Mouse (Mus musculus) embryo, embryonic 11 days (tissue): Measurements from ENCODE around the gene Hist2h2be.
"Not testable (repeated sequence)": the region's sequence is repeated elsewhere in the genome, so short reads cannot be mapped to it uniquely, and the experiment has no call there.

Experiments used
- DNase-seq: peaks from one replicate; pipeline ENCODE4 v3.0.0-alpha.2; 2015

Gene Hist2h2be

DNA sequence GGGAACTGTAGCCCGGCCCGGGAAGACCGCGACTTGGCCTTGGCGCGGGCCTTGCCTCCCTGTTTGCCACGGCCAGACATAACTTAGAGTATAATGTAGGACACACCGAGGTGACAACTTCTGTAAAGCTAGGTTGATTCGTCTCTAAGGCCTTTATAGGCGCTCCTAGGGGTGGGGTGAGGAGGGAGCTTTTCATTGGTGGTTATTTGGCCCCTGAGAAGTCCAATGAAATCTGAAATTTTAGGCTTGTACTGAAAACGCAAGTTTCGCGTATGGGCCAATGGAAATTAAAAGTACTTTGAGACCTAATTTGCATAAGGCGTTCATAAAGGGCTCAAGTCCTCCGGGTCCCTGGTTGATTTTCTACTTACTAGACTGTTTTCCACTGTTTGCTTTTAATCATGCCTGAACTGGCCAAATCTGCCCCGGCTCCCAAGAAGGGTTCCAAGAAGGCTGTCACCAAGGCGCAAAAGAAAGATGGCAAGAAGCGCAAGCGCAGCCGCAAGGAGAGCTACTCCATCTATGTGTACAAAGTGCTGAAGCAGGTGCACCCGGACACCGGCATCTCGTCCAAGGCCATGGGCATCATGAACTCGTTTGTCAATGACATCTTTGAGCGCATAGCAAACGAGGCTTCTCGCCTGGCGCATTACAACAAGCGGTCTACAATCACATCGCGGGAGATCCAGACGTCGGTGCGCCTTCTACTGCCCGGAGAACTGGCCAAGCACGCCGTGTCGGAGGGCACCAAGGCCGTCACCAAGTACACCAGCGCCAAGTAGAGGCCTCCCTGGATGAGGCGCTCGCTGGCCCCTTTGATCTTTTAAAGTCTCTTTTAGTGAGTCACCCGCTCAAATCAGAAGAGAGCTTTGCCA is at the start of gene Hist2h2be, which contains the start of gene Hist2h2ac:
Gene Hist2h2be (plus strand): TSS at position 355 of the 875 bp plus-strand sequence.
Gene Hist2h2ac (minus strand): TSS at position 116 of the 875 bp plus-strand sequence.
- DNase-seq, result peak; percentile 94

DNA sequence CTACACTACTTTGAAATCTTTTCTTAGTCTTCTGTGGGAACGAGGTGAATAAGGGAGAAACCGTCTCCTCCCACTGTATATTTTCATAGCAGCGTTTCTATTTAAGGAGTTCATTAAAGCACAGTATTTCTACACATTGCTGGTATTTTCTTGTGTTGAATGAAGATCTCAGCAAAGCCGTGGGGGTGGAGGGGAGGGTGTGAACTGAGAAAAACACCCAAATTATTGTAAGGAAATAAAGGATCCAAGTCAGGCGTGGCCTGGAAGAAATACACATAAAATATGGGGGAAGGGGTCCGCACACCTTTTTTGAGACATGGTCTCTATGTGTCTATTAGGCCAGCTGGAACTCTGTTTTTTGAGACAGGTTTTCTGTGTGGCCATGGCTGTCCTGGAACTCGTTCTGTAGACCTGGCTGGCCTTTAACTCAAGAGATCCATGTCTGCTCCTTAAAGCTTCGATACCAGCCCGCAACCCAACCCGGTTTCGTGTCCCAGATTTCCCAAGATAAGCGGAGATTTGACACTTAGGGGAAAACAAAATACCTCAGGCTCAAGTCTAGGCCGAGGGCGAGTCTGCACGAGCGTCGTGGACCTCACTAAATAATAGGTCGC is 49.2 kb upstream of the Hist2h2be start:
- no peak for DNase-seq

DNA sequence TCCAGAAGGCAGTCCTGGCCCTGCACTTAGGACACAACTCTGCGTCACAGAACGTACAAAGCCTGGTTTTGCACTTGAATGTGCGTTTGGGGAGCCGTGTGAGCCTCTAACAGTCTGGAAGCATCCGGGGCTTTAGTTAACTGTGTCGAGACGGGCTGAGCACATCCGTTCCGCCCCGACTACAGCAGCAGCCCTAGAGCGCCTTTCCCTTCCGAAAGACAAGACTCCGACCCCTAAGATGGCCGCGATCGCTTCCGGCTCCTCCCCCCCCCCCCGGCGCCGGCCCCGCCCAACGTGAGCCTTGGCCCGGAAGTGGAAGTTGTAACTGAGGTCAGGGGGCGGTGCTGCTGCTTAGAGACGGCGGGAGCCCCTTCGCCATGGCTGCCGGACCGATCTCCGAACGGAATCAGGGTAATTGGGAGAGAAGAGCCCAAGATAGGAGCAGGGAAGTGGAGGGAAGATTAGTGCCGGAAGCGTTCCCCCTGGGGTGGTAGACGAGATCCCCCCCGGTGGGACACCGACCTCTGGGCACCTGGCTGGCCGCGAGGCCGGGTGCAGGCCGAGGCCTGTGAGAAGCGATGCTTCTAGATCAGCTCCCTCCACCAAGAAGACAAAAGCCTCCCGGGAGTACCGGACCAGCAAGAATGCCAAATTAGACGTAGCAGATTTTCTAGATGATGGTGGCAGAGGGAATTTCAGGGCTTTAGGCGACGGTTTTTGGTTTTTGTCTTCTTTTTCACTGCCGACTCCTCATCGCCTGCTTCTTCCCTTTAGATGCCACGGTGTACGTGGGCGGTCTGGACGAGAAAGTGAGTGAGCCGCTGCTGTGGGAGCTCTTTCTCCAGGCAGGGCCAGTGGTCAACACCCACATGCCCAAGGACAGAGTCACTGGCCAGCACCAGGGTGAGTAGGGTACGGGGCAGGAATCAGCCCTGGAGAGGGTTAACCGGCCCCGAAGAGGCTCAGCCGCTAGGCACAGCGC is 48.4 kb upstream of the Hist2h2be start, which contains the start of gene Sf3b4:
Gene Sf3b4 (plus strand): TSS at position 136 of the 982 bp plus-strand sequence.
- DNase-seq, result peak; percentile 95

DNA sequence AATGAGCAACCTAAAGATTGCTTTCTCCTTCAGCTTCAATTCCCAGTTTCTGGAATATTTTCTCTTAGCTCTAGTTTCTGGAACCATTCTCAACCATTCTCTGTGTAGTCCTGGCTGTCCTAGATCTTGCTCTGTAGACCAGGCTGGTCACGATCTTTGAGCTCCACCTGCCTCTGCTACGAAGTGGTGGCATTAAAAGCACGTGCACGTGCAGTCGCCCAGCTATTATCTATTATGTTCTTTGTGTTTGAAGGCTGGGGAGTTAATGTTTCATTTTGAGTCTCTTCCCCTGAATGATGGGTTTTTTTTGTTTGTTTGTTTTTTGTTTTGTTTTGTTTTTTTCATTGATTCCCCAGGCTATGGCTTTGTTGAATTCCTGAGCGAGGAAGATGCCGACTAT is 47.7 kb upstream of the Hist2h2be start:
- DNase-seq, result no peak

DNA sequence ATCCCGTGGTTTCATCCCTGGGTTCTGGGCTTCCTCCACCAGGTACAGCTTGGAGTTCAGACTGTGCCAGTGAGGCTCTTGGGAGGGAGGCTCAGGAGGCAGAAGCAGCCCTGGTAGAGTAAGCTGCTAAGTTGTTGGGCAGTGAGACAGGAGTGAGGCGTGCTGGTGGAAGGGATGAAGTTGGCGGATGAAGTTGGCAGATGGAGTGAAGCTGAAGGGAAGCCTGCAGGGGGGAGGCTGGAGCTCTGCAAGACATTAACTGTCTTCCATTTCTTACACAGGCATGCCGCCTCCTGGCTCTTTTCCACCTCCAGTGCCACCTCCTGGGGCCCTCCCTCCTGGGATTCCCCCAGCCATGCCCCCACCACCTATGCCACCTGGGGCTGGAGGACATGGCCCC is 46.9 kb upstream of the Hist2h2be start:
- not testable (repeated sequence) for DNase-seq

DNA sequence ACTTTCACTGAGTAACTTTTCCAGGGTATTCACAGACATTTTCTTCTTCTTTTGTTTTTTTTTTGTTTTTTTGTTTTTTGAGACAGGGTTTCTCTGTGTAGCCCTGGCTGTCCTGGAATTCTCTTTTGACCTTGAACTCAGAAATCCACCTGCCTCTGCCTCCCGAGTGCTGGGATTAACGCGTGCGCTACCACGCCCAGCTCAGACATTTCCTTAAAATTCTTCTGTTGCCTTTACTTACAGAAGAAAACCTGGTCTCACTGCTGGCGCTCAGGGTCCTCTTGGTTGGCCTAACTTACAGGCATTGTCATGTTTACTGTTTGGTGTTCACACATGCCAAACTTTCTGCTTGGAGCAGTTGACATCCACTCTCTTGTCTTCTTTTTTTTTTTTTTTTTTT is 45.7 kb upstream of the Hist2h2be start:
- DNase-seq, result no peak

DNA sequence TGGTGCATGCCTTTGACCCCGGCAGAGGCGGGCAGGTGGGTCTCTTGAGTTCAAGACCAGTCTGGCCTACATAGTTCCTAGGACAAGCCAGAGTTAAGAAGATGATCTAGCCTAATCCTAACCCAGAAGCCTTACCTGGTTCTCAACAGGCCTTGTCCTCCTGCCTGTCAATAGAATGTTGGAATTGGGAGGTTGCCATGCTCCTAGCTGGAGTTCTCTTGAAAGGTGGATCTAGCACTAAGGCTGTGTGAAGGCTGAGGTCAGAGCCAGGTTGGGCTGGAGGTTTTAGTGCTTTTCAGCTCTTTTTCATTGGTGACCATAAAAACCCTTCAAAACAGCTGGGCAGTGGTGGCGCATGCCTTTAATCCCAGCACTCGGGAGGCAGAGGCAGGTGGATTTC is 42.5 kb upstream of the Hist2h2be start:
- DNase-seq, result no peak

DNA sequence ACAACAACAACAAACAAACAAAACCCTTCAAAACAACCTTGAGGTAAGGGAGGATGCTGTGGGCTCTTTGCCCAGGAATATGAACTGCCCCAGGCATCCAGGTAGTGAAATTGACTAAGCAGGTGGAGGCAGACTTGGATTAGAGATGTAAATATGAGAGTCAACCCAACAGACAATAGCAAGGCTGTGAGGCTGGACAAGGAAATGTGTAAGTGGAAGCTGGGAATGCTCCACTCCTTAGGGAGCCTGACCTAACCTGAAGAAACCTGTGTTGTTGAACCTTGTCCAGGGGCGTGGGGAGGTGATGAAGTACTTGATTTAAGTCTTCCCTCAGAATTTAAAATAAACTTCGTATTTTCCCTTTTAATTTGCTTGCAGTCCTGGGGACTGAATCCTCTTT is 42.0 kb upstream of the Hist2h2be start:
- DNase-seq, result no peak

DNA sequence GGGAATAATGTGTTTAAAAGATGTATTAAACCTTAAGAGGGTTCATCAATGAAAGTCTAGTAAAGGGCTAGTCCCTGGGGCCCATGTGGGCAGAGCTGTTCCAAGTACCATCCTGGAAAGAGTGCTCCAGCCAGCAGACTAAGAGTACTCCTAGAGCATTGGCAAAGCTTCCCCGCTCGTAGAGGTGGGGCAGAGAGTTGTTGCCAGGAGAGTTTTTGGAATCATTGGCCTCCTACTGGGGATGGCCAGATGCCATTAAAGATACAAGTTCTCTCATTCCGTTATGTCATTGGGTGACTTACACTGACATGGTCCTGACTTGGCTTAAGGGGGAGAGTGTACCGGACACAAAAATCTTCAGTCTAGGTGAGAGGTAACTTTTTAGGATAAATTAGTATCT is 41.4 kb upstream of the Hist2h2be start:
- DNase-seq, result no peak

DNA sequence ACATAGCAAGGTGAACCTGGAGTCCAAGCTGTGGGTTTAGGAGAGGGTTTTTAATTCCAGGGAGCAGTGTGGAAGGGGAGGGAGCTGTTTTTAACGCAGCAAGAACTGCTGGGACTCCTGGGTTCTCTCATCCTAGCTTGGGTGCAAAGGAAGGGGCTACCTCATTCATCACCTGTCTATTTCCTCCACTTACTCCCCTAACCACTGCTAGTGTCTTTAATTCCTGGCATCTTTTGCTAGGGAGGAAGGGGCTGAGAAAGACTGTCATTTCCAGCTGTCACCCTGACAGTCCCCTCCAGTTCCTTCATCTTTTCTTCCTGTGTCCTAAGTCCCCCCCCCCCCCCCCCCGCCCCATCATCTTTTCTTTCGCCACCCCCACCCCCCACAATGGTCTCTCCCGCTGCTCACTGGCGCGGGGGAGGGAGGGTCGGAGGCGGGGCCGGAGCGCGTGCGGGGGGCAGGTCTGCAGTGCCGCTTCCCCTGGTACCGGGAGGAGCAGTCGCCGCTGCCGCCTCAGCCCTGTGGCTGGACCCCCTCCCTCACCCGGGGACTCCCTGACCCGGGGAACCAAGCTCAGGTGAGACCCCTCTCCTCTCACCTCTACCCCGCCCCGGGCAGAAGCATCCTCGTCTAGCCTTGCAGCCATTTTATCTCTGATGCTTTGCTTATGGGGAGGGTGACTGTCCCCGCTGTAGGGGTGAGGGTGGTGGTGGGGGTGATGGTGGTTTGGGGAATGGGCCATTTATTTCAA is 40.0 kb upstream of the Hist2h2be start, which contains the start of gene Sv2a:
Gene Sv2a (plus strand): TSS at position 425 of the 751 bp plus-strand sequence.
- DNase-seq, result peak; percentile 64

DNA sequence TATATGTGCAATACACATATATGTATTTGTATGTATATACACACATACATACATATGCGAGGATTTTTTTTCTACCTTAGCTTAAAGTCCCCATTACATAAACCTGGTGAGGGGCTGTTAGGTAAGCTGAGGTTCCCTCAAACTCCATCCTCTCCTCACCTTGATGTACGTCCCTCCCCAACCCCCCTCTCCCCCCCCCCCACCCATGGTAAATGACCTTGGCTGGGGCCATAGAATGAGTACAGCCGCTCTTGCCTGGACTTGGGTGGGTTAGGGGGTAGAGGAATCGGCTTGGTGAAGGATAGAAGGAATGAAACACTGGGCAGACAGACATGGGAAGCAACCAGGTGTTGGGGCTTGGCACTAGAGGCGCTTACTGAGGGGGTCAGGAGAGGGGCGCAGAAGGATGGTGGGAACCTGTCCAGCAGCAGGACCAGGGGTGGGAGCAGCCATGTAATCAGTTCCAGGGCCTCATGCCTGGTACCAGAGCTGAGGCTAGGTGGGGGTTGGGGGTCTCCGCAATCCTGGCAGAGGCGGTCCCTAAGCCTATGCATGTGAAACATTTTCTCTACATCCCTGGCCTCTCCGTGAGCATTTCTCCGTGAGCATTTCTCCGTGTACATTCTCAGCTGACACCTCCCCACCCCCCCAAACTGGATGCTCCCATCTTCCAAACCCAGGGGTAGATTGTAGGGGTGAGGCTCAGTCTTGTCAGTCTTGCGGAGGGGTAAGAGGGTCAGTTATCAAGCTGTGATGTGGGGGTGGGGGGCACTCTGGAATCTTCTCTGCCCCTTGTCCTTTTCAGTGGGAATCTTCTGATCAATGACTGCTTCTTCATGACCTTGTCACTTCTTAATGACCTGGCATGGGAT is 39.2 kb upstream of the Hist2h2be start:
- DNase-seq, result peak; percentile 36

DNA sequence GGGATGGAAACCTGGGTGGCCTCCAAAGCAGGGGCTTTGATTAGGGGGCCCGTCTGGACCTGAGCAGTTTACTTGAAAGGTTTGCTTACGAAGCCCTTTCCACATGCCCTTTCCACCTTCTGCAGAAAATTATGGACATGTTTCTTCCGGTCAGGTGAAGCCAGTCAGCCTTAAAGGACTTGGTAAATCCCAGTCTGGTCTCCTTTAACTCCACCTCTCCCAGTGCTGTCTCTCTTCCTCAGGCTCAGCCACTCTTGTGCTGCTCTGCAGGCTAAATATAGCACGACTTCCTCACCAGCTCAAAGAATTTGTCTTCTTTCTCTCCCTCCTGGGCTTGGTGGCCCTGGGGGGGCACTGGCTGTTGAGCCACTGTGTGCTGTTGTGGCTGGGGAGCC is 38.5 kb upstream of the Hist2h2be start:
- DNase-seq, result no peak

DNA sequence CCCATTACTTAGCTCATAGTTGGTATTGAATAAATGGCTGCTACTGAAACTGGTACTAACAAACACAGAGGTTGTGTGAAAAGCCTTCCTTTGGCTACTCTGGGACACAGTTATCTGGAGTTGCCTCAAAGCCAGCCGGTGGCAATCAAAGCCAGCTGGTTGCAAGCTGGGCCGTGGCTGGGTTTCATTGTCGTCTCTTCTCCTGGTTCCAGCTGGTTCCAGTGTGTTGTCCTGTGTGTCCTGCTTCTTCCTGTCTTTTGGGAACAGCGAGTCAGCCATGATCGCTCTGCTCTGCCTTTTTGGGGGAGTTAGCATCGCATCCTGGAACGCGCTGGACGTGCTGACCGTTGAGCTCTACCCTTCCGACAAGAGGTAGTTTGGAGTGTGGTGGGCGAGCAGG is 27.9 kb upstream of the Hist2h2be start:
- no peak for DNase-seq

DNA sequence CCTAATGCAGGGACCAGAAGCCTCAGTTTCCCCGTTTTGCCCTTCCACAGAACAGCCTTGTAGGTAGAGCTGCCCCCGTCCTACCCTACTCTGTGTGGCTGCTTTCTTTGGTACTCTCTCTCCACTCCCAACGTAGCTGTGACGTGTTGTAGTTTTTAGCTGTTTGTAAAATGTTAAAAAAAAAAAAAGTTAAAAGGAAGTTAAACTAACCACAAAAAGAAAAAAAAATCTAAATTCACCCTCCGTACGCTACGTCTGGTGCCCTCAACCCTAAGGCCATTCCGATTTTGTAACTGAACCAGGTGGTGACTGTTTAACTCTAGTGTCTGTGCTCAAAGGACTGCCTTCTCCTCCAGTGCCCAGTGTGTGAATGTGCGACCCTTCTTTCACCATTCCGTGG is 26.0 kb upstream of the Hist2h2be start:
- no peak for DNase-seq

DNA sequence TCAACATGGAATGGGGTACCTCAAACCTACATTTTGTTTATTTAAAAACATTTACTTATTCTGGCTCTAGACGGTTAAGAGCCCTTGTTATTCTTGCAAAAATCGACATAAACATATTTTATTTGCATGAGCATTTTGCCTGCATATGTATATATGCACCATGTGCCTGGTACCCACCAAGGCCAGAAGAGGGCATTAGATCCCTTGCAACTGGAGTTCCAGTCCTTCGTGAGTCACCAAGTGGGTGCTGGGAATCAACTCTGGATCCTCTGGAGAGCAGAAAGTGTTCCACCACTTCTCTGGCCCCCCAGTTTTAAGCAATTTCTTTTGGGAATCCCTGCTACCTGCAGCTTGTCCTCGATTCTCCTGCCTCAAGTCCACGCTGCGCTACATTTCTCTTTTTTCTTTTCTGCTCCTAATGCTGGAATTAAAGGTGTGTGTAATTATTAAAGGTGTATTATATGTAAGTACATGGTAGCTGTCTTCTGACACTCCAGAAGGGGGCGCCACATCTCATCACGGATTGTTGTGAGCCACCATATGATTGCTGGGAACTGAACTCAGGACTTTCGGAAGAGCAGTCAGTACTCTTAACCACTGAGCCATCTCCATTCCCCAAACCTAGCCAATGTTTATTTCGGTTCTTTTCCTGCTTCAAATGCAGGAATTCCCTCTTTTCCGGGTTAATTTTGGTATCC is 25.2 kb upstream of the Hist2h2be start:
- DNase-seq, result no peak

DNA sequence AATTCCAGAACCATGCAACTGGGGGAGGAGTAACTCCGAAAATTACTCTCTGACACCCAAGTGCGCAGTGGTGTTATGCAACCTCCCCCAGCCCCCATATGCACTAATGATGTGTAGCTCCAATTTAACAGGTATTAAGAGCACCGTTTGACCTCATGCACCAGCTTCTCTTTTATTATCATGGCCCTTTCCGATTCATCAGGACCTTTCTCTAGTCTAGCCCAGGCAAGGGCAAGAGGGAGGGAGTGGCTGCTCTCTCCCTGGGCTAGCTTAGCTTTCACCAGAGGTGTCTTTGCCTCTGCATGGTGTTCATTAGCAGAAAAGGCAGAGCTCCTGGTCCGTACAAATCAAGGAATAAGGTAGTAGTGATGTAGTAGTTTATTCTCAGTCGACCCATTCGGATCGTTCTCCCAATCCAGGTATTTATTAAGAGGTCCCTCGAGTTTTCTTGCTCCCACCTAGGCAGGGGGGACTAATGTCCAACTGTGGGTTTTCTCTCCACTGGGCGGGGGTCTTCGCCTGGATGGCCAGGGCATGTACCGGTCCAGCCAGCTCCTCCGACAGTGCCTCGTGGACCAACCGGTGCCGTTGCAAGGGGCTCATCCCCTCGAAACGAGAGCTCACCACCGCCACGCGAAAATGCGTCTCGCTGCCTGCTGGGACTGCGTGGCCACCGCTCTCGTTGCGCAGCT is 24.3 kb upstream of the Hist2h2be start:
- no peak for DNase-seq

DNA sequence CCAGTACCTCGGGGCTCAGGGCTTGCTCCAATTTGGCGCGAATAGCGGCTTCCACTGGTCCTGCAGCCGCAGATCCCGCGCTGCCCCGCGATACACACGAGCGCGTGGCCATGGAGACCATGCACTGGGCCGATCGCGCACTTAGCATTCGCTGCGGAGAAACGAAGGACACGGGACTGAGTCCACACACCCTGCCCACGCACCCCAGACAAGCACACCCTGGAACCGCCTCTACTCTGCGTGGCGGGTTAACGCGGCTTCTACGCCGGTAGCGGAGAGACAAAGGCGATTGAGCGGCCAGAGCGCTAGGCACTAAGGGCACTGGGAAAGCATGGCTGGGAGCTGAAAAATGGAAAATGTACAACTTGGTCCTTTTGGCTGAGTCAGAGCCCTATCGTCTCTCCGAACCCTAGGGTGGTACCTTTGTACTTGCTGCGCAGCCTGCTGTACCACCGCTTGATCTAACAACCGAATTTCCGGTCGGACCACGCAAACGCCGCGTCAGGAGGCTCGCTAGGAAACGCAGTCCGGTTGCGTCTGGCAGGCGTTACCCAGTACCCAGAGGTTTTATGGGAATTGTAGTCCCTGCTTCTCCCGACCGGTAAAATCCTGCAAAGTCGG is 23.7 kb upstream of the Hist2h2be start:
- DNase-seq, result peak; percentile 96

DNA sequence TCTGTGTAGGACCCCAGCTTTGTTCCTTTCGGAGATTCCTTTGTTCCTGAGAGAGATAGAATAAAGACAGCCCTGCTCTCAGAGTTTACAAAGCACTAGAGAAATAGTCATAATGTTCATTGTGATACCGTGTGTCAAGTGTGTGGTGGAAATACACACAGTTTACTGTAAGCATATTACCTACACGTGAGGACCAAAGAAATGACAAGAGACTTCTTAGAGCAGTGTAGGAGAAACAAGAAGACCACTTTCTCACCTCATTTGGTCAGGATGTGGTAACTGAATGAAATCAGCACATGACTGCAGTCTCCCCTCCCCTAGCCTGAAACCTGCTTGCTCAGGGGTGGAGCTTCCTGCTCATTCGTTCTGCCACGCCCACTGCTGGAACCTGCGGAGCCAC is 22.7 kb upstream of the Hist2h2be start:
- DNase-seq, result peak; percentile 41

DNA sequence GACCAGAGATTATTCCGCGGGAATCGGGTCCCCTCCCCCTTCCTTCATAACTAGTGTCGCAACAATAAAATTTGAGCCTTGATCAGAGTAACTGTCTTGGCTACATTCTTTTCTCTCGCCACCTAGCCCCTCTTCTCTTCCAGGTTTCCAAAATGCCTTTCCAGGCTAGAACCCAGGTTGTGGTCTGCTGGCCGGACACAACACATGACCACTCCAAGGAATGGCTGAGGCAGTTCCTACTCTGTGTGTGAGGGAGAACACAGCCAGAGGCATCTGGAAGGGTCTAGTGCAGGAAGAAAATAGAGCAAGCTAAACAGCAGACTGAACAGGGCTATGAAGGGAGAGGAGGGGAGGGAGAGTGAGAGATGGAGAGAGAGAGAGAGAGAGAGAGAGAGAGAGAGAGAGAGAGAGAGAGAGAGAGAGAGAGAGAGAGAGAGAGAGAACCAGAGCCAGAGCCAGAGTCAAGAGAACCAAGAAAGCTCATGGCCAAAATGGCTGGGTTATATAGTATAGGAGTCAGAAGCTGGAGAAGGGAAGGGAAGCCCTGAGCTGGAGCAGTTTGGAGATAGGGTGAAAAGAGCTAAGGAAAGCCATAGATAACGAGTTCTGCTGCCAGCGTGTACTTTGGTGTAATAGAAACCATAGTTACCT is 22.2 kb upstream of the Hist2h2be start:
- DNase-seq, result not testable (repeated sequence)
